Mouse (Mus musculus) cerebellum, postnatal 36 days (tissue): ENCODE results near the gene Gm7929.
A peak's percentile ranks its signal among the peaks of the same experiment; 100 is the strongest.
"Not testable (repeated sequence)": the region's sequence is repeated elsewhere in the genome, so short reads cannot be mapped to it uniquely, and the experiment has no call there.

ENCODE experiments used
- DNase-seq, 2 experiments: peaks; one replicate each; pipeline ENCODE4 v3.0.0; 2021 to 2022; ENCODE audit warnings: mixed read lengths in 2 of 2

Gm7929 gene

GRCm38 (mm10) chr14:41750514-41750913, at the start of gene Gm7929:
Gene Gm7929 (minus strand): TSS chr14:41750614.
- not testable (repeated sequence) for DNase-seq

GRCm38 (mm10) chr14:41772341-41772740, 21.9 kb upstream of the Gm7929 start, which contains the start of gene Gm47189:
Gene Gm47189 (minus strand): TSS chr14:41772441.
- DNase-seq, result not testable (repeated sequence)

DNA sequence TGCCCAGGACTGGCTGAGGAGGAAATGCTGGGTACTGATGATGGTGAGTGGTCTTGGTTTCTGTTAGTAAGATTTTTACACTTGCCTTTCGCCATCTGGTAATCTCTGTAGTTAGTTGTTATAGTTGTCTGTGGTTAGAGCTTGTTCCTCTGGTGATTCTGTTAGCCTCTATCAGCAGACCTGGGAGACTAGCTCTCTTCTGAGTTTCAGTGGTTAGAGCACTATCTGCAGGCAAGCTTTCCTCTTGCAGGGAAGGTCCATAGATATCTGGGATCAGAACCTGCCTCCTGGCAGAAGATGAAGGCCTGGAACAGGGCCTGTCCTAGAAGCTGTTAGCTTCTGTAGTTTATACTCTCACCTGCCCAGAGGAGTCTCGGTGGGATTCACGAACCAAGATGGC, 5.5 kb upstream of the Gm7929 start:
- peak in 1 of 2 experiments; percentile 4 for DNase-seq

DNA sequence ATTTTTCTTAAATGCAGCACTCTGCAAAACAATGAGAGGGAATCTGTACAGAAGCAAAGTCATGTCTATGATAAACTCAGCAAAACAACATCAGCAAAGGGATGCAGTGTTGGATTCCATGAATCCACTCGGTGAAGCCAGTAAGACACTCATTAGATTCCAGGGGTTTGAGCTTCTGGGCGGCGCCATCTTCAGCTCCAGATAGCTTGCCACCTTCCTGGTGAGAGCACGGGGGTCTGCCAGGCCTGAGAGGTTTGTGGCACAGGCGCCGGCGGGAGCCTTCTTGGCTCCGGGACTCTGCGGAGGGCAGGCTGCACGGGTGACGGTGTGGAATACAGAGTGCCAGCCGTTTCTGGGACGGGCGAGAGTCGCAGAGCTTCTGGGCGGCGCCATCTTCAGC, 27.0 kb downstream of the Gm7929 start:
- not testable (repeated sequence) for DNase-seq

DNA sequence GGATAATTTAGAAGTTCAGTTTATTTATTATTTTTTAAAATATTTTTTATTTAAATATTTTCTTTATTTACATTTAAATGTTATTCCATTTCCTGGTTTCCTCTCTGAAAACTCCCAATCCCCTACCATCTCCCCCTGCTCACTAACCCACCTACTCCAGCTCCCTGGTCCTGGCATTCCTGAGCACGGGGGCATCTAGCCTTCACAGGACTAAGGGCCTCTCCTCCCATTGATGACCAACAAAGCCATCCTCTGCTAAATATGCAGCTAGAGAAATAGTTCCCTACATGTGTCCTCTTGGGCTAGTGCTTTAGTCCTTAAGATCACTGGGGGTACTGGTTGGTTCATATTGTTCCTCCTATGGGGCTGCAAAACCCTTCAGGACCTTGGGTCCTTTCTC, 33.2 kb downstream of the Gm7929 start:
- DNase-seq, result not testable (repeated sequence)

- DNase-seq, result not testable (repeated sequence)
Measured at GRCm38 (mm10) chr14:41701785-41702184, 48.6 kb downstream of the Gm7929 start, which contains the start of gene Gm8068. Gene Gm8068 (minus strand): TSS chr14:41701885.
